Mouse (Mus musculus): ENCODE measurements around the gene Mbnl1. TPM values are rescaled to one million over a fixed set of nuclear protein-coding genes. Genes with fewer than 3 reads are reported as not detected.

Gene Mbnl1
- polyA plus RNA-seq, 1 experiment from 2014 or later, result 68.8 TPM

GRCm38 (mm10) chr3:60613121-60613520, 140.5 kb downstream of the Mbnl1 start:
- 94% methylated on average over 7 of the region's 7 CpGs for WGBS
- no peaks in the 10 kb centered on the region for H3K4me1 ChIP-seq (ENCODE audit: control insufficient read depth, insufficient read depth, low read length)
- H3K4me3 ChIP-seq (ENCODE audit: low read depth, low read length), result no peak overlapping the region

GRCm38 (mm10) chr3:60614516-60614915, 141.9 kb downstream of the Mbnl1 start:
- WGBS, result 77% methylated on average over 7 of the region's 7 CpGs
- H3K27ac ChIP-seq (replicated peaks; ENCODE audit: low read depth, low read length), result no peak overlapping the region

More at GRCm38 (mm10) chr3:60613121-60613520, 140.5 kb downstream of the Mbnl1 start:
- ATAC-seq (replicated peaks; ENCODE audit: insufficient number of reproducible peaks, low FRiP score, low TSS enrichment, low read depth), result no peak
- no peak for DNase-seq (ENCODE audit: low spot score)
- Histone ChIP-seq H3K27me3 (ENCODE audit: control insufficient read depth, insufficient read depth, low read length) (no peaks in the 10 kb centered on the region), H3K4me2 (ENCODE audit: low read depth, low read length) (no peak overlapping the region), H3K27ac (replicated peaks; ENCODE audit: low read depth, low read length) (no peak overlapping the region), H3K36me3 (replicated peaks; ENCODE audit: control insufficient read depth, insufficient read depth, low read depth, low read length) (no peaks in the 10 kb centered on the region), H3K9ac (replicated peaks; ENCODE audit: low read length) (no peak overlapping the region), H3K9me3 (replicated peaks; ENCODE audit: control insufficient read depth, low read length) (no peaks in the 10 kb centered on the region)

GRCm38 (mm10) chr3:60615057-60615606, 142.5 kb downstream of the Mbnl1 start:
- Histone ChIP-seq H3K27ac (replicated peaks; ENCODE audit: low read depth, low read length) (no peak overlapping the region), H3K9me3 (replicated peaks; ENCODE audit: control insufficient read depth, low read length) (no peaks in the 10 kb centered on the region), H3K4me1 (ENCODE audit: control insufficient read depth, insufficient read depth, low read length) (no peaks in the 10 kb centered on the region), H3K4me2 (ENCODE audit: low read depth, low read length) (no peak overlapping the region), H3K9ac (replicated peaks; ENCODE audit: low read length) (no peak overlapping the region), H3K27me3 (ENCODE audit: control insufficient read depth, insufficient read depth, low read length) (no peaks in the 10 kb centered on the region), H3K36me3 (replicated peaks; ENCODE audit: control insufficient read depth, insufficient read depth, low read depth, low read length) (no peaks in the 10 kb centered on the region), H3K4me3 (ENCODE audit: low read depth, low read length) (no peak overlapping the region)
- ATAC-seq (replicated peaks; ENCODE audit: insufficient number of reproducible peaks, low FRiP score, low TSS enrichment, low read depth) (no peak), DNase-seq (ENCODE audit: low spot score) (no peak)
- 66% methylated on average over 11 of the region's 11 CpGs for WGBS

More at GRCm38 (mm10) chr3:60614516-60614915, 141.9 kb downstream of the Mbnl1 start:
- no peaks in the 10 kb centered on the region for H3K27me3 ChIP-seq (ENCODE audit: control insufficient read depth, insufficient read depth, low read length)
- H3K36me3 ChIP-seq (replicated peaks; ENCODE audit: control insufficient read depth, insufficient read depth, low read depth, low read length), result no peaks in the 10 kb centered on the region
- H3K4me2 ChIP-seq (ENCODE audit: low read depth, low read length), result no peak overlapping the region
- ATAC-seq (replicated peaks; ENCODE audit: insufficient number of reproducible peaks, low FRiP score, low TSS enrichment, low read depth), result no peak
- no peak for DNase-seq (ENCODE audit: low spot score)
- H3K4me1 ChIP-seq (ENCODE audit: control insufficient read depth, insufficient read depth, low read length), result no peaks in the 10 kb centered on the region
- no peak overlapping the region for H3K4me3 ChIP-seq (ENCODE audit: low read depth, low read length)
- no peak overlapping the region for H3K9ac ChIP-seq (replicated peaks; ENCODE audit: low read length)
- H3K9me3 ChIP-seq (replicated peaks; ENCODE audit: control insufficient read depth, low read length), result no peaks in the 10 kb centered on the region

- Histone ChIP-seq H3K36me3 (replicated peaks; ENCODE audit: control insufficient read depth, insufficient read depth, low read depth, low read length) (no peaks in the 10 kb centered on the region), H3K27ac (replicated peaks; ENCODE audit: low read depth, low read length) (no peak overlapping the region), H3K27me3 (ENCODE audit: control insufficient read depth, insufficient read depth, low read length) (no peaks in the 10 kb centered on the region), H3K4me3 (ENCODE audit: low read depth, low read length) (no peak overlapping the region), H3K9ac (replicated peaks; ENCODE audit: low read length) (no peak overlapping the region), H3K4me2 (ENCODE audit: low read depth, low read length) (no peak overlapping the region), H3K4me1 (ENCODE audit: control insufficient read depth, insufficient read depth, low read length) (no peaks in the 10 kb centered on the region), H3K9me3 (replicated peaks; ENCODE audit: control insufficient read depth, low read length) (no peaks in the 10 kb centered on the region)
- WGBS, result 61% methylated on average over 7 of the region's 7 CpGs
- ATAC-seq (replicated peaks; ENCODE audit: insufficient number of reproducible peaks, low FRiP score, low TSS enrichment, low read depth), result no peak
- no peak for DNase-seq (ENCODE audit: low spot score)
Observed at GRCm38 (mm10) chr3:60615615-60616014, 143.0 kb downstream of the Mbnl1 start.

GRCm38 (mm10) chr3:60616147-60616546, 143.5 kb downstream of the Mbnl1 start:
- Histone ChIP-seq H3K4me3 (ENCODE audit: low read depth, low read length) (no peak overlapping the region), H3K9me3 (replicated peaks; ENCODE audit: control insufficient read depth, low read length) (no peaks in the 10 kb centered on the region), H3K27ac (replicated peaks; ENCODE audit: low read depth, low read length) (no peak overlapping the region), H3K36me3 (replicated peaks; ENCODE audit: control insufficient read depth, insufficient read depth, low read depth, low read length) (no peaks in the 10 kb centered on the region), H3K4me1 (ENCODE audit: control insufficient read depth, insufficient read depth, low read length) (no peaks in the 10 kb centered on the region), H3K4me2 (ENCODE audit: low read depth, low read length) (no peak overlapping the region), H3K9ac (replicated peaks; ENCODE audit: low read length) (no peak overlapping the region), H3K27me3 (ENCODE audit: control insufficient read depth, insufficient read depth, low read length) (no peaks in the 10 kb centered on the region)
- DNase-seq (ENCODE audit: low spot score), result no peak
- WGBS, result 89% methylated on average over 2 of the region's 2 CpGs
- no peak for ATAC-seq (replicated peaks; ENCODE audit: insufficient number of reproducible peaks, low FRiP score, low TSS enrichment, low read depth)

GRCm38 (mm10) chr3:60617643-60618042, 145.0 kb downstream of the Mbnl1 start:
- no peak for ATAC-seq (replicated peaks; ENCODE audit: insufficient number of reproducible peaks, low FRiP score, low TSS enrichment, low read depth)
- no peak for DNase-seq (ENCODE audit: low spot score)
- Histone ChIP-seq H3K4me2 (ENCODE audit: low read depth, low read length) (no peak overlapping the region), H3K27me3 (ENCODE audit: control insufficient read depth, insufficient read depth, low read length) (no peaks in the 10 kb centered on the region), H3K27ac (replicated peaks; ENCODE audit: low read depth, low read length) (no peak overlapping the region), H3K9ac (replicated peaks; ENCODE audit: low read length) (no peak overlapping the region), H3K36me3 (replicated peaks; ENCODE audit: control insufficient read depth, insufficient read depth, low read depth, low read length) (no peaks in the 10 kb centered on the region), H3K9me3 (replicated peaks; ENCODE audit: control insufficient read depth, low read length) (no peaks in the 10 kb centered on the region), H3K4me1 (ENCODE audit: control insufficient read depth, insufficient read depth, low read length) (no peaks in the 10 kb centered on the region), H3K4me3 (ENCODE audit: low read depth, low read length) (no peak overlapping the region)
- WGBS, result 88% methylated on average over 1 of the region's 1 CpGs

- 78% methylated on average over 2 of the region's 2 CpGs for WGBS
- no peak overlapping the region for H3K27ac ChIP-seq (replicated peaks; ENCODE audit: low read depth, low read length)
- no peak overlapping the region for H3K4me2 ChIP-seq (ENCODE audit: low read depth, low read length)
- H3K4me1 ChIP-seq (ENCODE audit: control insufficient read depth, insufficient read depth, low read length), result no peaks in the 10 kb centered on the region
- H3K9me3 ChIP-seq (replicated peaks; ENCODE audit: control insufficient read depth, low read length), result no peaks in the 10 kb centered on the region
- H3K4me3 ChIP-seq (ENCODE audit: low read depth, low read length), result no peak overlapping the region
- ATAC-seq (replicated peaks; ENCODE audit: insufficient number of reproducible peaks, low FRiP score, low TSS enrichment, low read depth) (no peak), DNase-seq (ENCODE audit: low spot score) (no peak)
- H3K36me3 ChIP-seq (replicated peaks; ENCODE audit: control insufficient read depth, insufficient read depth, low read depth, low read length), result no peaks in the 10 kb centered on the region
- H3K9ac ChIP-seq (replicated peaks; ENCODE audit: low read length), result no peak overlapping the region
- no peaks in the 10 kb centered on the region for H3K27me3 ChIP-seq (ENCODE audit: control insufficient read depth, insufficient read depth, low read length)
Observed at GRCm38 (mm10) chr3:60620236-60620635, 147.6 kb downstream of the Mbnl1 start.

GRCm38 (mm10) chr3:60631183-60631582, 158.6 kb downstream of the Mbnl1 start:
- WGBS, result 88% methylated on average over 2 of the region's 2 CpGs

More at GRCm38 (mm10) chr3:60631183-60631582, 158.6 kb downstream of the Mbnl1 start:
- ATAC-seq (replicated peaks; ENCODE audit: insufficient number of reproducible peaks, low FRiP score, low TSS enrichment, low read depth), result no peak
- no peak overlapping the region for H3K27ac ChIP-seq (replicated peaks; ENCODE audit: low read depth, low read length)
- no peak overlapping the region for H3K4me2 ChIP-seq (ENCODE audit: low read depth, low read length)
- no peaks in the 10 kb centered on the region for H3K27me3 ChIP-seq (ENCODE audit: control insufficient read depth, insufficient read depth, low read length)
- H3K9ac ChIP-seq (replicated peaks; ENCODE audit: low read length), result no peak overlapping the region
- H3K9me3 ChIP-seq (replicated peaks; ENCODE audit: control insufficient read depth, low read length), result no peaks in the 10 kb centered on the region
- no peak for DNase-seq (ENCODE audit: low spot score)
- H3K36me3 ChIP-seq (replicated peaks; ENCODE audit: control insufficient read depth, insufficient read depth, low read depth, low read length), result no peaks in the 10 kb centered on the region
- no peaks in the 10 kb centered on the region for H3K4me1 ChIP-seq (ENCODE audit: control insufficient read depth, insufficient read depth, low read length)
- H3K4me3 ChIP-seq (ENCODE audit: low read depth, low read length), result no peak overlapping the region
